Mouse (Mus musculus): ENCODE data around the gene Gm20388.

The Gm20388 gene

DNA sequence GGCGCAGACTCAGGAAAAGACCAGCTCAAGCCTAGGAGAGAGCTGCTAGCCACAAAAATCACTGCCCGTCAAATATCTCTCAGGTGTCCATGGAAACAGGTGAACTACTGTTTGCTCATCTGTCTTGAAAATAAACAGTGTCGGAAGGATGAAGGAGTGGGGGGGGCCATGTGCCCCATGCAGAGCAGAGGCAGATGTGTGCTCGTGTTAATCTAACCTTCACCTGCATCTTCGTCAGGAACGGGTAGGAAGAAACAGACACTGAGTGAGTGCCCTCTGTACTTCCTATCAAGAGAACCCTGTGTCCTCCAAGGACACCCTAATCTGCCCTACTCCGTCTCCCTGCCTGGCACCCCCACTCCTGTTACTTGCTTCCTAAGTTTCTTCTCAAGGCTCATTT is 1941.1 kb downstream of the Gm20388 start:
- no peak for DNase-seq

DNA sequence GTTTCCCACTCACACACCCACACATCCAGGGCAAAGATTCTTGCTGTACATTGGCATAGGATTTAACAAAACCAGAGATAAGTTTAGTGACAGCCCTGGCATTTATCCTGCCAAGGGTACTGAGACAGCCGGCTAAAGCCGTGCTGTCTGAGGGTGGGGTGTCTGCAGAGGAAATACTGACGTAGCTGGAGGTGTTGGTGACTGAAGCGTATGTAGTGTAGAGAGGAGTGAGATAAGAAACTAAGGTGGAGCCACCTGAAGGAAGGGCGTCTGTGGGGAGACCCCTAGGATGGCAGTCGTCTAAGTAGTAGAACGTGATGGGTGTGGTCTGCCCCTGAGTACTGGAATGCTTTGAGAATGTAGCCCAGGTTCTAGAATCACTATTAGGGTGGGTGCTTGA is 1941.8 kb downstream of the Gm20388 start:
- no peak for DNase-seq

DNA sequence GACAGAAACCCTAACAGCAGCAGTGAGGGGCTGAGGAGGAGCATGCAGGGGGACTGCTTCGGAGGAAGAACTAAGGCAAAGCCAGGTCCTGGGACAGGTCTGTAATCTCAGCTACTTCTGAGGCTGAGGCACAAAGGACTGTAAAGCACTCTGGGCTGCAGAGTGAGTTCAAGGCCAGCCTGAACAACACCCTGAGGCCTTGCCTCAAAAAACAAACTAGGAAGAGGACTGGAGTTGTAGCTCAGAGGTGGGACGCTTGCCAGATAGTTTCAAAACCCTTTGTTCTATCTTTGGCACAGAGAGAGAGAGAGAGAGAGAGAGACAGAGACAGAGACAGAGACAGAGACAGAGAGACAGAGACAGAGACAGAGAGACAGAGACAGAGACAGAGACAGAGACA is 1942.9 kb downstream of the Gm20388 start:
- no peak for DNase-seq

DNA sequence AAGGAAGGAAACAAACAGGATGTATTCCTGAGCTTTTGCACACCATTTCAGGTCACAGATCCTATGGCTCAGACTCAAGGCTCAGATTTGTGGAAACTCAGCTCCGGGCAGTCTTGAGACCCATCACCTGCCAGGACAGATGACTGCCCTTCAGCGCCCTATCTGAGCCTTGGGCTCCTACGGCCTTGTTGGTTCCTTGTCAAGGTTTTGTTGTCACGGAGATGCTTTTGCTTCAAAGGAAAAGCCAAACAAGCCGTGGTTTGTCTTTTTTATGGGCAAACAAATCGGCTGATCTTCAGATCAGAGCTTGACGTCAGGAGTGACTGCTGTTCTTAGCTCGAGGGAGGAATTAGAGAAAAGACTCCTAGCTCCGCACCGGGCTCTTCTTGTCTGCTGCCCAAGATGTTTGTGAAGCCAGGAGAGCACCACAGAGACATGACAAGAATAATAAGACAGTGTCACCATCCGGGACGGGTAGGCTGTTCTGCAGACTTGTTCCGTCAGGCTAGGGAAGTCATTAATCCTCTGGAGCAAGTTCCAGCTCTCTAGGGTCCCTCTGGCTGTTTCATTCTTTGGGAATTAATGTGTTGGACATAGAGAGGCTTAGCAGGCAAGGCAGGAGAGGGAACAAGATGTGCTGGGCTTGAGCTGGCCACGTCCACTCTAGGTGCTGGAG is 1945.6 kb downstream of the Gm20388 start:
- no peak for DNase-seq

DNA sequence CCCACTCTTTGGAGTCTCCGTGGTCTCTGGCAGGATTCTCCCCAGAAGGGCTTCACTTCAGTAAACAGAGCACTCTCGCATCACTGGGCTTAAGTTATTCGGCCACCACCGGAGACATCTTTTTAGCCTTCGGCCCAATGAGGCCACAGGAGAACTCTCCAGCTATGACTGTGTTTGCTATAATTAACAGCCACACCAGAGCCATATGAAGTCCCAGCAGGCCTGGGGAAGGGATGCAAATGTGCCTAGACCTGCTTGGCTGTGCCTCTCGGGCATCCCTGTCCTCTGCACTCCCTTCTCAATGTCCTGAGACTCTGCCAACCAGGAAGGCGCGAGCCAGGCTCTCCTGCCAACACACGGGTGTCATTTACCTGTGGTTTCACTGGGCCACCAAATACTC is 1946.7 kb downstream of the Gm20388 start:
- DNase-seq: no peak

DNA sequence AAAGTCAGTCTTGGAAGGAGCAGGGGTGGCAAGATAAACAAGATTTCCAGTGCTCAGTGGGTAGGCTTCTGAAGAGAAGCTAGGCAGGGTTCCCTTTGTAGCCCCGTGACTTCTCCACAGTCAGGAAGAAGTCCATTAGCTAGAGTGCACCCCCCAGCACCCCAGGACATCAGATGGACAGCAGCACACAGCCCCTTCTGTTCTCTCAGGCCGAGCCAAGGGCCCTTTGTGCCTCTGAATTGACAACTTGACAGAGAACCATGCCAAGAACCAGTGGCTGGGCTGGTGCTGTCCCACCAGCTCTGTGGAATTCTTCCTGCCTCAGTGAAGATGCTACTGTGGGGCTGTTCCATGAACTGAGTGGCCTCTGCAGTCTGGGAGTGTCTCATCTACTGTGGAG is 1947.1 kb downstream of the Gm20388 start:
- no peak for DNase-seq

DNA sequence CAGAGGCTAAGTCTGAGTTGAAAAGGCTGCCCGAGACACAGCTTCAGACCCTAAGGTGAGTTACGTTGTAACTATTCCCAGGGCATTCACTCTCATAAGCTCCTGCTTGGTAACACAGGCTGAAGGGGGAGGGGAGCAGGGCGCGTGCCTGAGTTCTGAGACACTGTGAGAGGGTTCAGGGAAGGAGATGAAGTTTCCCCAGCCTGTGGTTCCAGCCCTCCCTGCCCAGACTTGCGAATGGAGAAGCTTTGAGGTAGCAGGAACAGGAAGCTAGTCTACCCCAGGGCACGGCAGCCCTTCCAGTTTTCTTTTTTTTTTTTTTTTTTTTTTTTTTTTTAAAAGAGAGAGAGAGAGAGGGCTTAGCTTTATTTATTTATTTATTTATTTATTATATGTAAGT is 1950.6 kb downstream of the Gm20388 start:
- no peak for DNase-seq

DNA sequence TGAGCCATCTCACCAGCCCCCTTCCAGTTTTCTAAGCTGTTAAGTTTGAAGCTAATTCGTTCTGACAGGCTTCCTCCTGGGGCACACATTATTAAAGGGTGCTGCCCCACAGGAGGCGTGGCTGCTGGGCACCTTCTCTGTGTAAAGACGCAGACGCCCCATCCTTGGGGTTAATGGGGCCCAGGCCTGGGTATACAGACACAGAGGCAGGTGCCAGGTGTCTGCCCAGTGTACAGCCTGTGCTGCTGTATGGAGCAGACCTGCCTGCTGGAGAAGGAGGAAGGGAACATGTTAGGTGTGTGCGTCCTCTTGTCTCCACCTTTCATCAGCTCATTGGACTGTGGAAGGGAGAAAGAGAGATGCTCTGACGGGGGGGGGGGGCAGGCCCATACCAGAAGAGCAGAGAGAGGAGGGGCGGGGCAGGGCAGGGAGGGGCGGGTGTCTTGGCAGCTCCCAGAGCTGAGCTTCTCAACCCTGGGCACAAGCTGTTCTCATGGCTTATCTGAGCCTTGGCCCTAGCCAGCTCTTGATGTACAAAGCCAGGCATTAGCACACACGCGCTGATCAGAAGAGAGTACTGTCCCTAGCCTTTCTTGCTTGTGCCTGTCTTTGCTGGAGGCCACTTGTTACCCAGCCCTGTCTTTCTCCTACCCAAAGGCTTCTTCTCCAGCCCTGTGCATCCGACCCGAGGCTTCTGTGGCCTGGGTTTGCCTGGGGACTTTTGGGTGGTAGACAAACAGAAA is 1951.3 kb downstream of the Gm20388 start:
- no peak for DNase-seq

DNA sequence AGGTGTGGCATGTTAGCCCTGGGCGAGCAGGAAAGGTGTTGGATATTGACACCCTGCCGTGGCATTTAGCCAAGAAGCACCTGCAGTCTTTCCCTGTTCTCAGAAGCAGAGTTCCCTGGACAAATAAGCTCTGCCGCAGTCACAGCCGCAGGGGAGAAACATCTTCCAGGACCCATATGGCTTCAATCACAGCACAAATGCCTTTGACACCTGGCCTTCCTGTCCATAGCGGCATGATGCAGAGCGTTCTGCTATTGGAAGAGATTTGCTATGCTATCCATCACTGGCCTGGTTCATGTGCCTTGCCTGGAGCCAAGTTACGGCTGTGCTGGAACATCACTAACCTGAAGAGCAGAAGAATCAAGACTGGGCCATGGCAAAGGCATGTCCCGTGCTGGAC is 1954.7 kb downstream of the Gm20388 start:
- DNase-seq: peak; percentile 56

DNA sequence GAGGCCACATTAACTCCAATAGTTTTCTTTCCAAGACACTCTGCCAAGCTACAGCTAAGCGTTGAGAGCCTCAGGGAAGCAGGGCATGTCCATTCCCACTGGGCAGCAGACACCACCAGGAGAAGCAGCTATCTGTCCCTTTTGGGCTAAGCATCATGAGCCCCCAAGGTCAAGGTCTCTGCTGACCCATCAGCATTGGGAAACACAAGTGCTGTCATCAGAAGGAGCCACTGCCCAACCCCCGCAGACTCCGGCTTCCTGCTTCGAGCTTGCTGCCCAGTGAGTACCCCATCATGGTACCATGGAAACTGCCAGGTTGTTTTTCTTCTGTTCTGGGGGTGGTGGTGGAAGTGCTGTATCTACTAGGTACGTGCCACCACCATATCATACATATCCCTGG is 1957.6 kb downstream of the Gm20388 start:
- DNase-seq: no peak

DNA sequence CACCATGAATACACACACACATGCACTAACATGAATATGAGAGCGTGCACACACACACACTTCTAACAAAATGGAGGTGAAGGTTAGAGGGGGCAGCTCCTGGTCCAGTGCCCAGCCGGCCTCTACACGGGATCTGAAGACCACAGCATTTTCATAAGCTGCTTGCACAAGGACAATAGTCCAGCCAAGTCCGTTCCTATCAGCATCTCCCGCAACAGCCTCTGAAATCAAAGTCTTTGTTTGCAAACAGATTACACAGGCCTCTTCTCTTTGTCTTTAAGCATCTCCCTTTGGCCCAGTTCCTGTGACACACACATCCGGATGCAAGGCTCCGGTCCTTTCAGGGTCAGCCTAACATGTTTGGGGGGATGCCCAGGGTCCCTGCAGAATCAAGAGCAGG is 1958.3 kb downstream of the Gm20388 start:
- DNase-seq: no peak

DNA sequence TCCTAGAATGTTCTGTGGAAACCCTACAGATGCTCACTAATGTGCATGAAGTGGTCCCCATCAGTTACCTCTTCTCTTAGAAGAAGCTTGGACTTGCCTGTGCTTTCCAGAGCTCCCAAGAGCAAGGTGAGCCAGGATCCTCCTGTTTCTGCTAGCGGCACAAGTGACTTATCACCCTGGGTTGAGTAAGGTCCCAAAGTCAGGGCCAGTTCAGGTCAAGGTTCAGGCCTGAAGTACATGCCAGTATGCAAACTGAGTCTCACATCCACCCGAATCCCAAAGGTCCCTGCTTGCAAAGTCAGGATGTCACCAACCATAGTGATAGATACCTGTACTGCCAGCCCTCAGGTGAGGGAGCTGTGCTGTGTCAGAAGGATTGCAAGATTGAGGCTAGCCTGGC is 1959.5 kb downstream of the Gm20388 start:
- DNase-seq: no peak

DNA sequence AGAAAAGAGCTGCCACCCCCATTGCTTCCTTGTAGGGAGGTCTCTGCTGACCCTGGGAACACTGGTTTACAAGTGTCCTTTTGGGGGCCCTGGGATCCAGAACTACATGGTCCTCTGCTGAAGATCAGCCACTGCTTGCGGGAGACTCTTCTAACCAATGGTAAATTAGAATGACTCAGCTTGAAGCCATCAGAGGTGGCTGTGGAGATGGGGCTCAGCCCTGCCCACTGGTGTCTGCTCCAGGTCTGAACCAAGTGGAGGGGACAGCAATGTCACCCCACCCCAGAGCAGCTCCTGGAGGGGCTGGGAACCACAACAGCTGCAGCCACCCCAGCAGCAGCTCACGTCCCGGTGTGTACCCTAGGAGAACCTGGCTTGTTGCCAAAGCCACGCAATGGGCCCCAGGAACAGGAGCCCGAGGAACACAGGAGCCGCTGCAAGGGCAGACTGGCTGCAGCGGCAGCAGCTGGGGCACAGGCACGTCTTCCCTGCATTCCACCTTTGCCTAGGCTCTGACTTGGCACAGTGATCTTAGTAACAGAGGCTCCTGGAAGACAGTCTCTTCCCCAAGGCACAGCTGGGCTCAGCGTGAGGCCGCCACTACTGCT is 1961.3 kb downstream of the Gm20388 start:
- no peak for DNase-seq

DNA sequence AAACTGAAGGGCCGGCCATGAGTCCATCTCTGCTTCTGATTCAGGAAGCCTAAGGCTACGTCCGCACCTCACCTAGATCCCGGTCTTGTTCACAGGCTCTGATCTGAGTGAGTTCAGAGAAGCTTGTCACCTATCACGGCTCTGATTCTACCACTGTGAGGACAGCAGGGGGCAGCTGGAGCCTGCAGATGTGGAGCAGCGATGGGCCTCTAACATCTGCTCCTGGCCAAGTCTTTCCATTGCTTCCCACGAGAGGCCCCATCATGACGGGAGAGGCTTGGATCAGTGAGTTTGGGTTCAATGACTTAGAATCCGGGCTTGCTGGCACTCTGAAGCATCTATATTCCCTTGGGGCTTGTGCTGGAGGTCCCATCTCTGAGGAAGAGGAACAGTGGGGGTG is 1963.4 kb downstream of the Gm20388 start:
- peak; percentile 64 for DNase-seq

DNA sequence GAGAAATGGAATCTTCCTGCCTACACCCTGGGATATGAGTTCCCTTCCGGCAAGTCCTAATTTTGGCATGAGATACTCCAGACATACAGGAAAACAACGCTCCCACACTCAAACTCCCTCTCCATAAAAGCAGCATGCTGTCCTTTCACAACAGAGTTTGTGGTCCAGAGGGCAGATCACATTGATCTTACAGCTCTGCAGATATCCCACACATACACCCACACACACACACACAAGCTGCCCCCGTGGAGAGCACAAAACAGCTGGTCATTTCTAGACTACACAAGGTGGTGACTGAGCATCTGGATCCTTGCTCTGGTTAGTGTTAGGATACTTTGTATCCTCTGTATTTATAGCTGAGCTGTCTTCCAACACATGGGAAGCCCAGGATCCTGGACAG is 1964.4 kb downstream of the Gm20388 start:
- no peak for DNase-seq

DNA sequence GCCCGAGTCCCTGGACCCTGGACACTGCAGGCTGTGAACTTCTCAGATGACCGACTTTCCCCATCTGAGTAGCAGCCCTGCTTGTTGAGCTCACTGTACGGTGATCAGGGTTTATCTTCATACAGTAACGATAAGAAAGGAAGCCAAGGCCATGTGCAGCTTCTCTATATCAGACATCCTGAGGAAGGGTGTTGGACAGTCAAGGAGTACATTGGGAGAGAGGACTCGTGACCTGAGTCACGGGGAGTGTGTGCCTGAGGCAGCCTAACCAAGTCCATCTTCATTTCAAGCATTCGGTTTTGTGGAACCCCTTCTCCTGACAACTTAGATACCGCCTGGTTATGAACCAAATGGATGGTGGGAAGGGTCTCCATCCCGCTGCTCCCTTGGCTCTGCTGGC is 1964.9 kb downstream of the Gm20388 start:
- DNase-seq: no peak

DNA sequence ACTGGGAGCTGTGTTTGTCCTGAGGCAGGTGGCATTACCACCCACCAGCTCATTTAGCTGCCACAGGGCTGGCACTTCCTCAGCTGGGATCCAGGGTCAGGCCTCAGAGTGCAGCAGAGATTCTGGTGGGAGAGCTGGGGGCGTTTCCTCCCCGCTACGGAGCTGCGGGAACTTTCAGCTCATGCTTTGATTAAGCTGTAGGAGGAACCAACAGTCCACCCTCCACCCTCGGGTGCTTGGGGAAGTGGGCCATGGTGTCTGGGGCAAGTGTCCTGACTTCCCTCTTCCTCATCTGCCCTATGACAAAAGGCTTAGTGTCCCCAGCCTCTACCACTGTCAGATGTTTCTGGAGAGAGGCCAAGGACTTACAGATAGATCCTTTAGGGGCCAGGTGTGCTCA is 1966.6 kb downstream of the Gm20388 start:
- DNase-seq: no peak

DNA sequence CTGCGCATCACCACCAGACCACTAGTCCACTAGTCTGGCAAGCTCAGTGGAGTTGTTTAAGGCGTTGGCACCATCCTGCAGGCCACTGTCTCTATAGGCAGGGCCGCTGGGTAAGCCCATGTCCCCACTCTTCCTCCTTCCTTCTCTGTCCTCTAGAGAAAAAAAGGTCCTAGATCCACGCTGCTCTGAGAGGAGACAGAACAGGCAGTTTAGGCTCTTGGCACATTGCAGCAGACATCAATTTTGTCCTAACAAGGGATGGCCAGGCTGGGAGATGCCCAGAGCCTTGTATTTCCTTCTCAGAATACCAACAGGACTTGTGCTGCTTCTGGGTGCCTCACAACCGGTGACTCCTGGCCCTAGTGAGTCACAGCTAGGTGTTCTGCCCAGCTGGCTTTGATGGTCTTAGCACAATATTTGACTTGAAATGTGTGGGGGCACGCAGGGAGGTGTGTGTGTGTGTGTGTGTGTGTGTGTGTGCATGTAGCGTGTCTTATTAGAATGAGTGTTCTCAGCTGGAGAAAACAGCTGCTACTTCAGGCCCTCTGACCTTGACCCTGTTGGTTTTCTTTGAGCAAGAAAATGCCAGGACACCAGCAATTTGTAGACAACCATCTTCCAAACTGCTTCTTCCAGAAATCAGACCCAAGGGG is 1967.3 kb downstream of the Gm20388 start:
- no peak for DNase-seq

DNA sequence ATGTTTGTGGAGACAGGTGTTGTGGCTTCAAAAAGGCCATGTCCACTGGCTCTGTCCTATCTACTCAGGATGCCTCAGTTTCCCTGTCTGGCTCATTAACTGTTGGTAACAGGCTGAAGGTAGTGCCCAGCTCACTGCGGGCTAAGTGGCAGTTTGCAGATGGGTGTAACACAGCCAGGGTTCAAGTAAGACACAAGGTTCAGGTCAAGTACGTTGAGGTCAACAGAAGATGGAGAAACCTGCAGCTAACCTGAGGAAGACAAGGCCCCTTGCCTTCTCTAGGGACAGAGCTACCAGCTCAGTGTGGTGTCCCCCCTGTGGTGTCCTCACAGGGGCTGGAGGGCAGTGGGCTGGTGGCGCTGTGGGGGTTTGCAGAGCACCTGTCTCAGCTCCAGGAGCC is 1969.1 kb downstream of the Gm20388 start:
- no peak for DNase-seq

DNA sequence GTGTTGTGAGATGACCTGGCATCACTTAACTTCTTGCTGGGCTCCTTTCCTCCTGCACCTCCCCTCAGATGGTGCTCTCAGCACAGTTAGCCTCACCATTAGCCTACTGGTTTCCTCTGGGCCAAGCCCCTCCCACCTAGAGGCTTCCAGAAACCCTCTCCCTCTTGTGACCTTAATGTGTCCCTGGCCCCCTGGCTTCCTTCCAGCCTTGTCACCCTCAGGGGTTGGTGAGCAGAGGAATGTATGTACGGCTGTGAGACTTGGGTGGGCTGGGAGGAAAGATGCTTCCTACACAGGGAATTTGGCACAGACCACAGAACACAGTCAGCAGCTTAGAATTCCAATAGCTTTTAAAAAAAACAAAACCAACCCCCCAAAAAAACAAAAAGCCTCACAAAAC is 1970.2 kb downstream of the Gm20388 start:
- DNase-seq: no peak

DNA sequence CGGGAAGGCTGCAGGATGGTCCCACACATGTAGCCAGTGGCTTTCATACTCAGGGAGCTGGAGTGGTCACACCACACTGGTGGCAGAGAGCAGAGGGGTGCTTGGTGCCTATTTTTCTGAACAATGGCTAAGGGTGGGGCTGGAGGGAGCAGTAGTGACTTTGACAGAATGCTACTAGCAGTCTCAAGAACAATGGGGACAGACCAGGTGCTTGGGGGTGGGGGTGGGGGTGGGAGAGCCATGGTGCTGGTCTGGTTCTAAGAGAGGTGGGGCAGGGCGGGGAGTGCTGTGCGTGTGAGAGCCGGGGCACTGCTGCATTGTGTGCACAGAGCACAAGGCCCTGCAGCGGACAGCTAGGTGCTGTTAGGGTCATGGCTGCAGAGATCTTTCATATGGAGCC is 1971.3 kb downstream of the Gm20388 start:
- no peak for DNase-seq

DNA sequence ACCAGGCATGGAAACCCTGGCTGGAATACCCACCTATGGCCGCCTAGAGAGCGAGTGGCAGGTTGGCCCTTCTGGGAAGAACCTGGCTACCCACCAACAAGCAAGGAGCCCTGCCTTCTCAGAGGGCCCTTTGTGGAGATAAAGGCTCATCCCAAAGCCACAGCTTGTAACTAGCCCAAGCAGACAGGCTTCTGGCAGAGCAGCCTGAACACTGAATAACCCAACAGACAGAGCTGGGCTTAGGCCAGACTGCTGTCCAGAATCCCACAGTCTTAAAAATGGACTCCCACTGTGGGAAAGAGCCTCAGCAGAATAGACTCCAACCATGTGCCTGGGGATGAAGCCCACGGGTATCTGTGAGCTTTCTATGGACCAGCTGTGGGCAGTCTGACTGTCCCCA is 1973.5 kb downstream of the Gm20388 start:
- no peak for DNase-seq

DNA sequence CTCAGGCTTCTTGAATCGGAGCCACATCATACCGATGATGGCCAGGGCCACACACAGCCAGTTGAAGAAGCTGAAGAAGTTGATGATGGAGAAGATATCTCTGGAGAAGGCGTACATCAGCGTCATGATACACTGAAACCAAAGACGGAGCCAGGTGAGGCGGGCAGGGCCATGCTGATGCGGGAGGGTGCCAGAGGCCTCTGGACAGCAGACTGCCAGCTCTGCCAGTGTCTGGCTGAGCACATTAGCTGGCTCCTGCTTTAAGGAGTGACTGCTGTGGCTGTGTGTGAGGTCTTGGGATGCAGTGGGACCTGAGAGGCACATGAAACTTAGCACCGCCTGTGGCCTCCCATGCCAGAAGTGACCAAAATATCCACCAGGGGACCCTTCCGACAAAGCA is 1974.4 kb downstream of the Gm20388 start:
- no peak for DNase-seq

DNA sequence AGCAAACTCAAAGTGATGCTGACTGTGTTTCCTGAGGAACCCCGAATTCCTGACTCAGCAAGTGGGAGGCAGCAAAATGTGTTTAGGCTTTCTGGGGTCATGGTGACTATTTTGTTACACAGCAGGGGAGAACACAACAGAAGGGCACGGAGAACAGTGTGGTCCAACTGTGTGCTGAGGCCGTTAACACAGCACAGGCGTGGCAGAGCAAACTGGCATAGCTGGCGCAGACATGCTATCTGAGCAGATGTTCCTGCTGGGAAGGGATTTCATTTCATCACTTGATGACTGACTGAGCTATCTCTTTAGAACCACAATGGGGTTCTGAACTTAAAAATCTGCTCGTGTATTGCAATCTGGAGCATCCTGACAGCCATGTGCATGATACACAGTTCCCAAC is 1974.8 kb downstream of the Gm20388 start:
- DNase-seq: no peak
